Mouse (Mus musculus): ENCODE results near the gene Gm10647.

DNA sequence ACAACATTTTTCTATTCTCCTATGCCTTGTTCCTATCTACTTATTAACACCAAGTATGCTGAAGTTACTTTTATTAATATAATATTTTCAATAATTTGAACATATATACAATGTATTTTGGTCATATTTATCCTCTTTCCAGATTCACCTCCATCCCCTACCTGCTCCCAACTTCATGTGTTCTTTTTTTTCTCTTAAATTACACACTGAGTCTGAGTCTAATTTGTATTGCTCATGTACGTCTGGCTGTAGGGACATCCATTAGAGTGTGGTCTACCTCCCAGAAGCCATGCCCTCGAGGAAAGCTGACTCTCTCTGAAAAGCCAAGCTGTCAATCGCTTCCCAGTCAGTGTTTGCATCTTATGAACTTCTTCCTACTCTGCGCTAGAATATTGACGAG is at the start of gene Gm10647:
- TF ChIP-seq CTCF (IDR thresholded peaks at IDR 0.05; ENCODE audit: low read depth), result no peak
- TF ChIP-seq EP300 (optimal IDR thresholded peaks at IDR 0.05), result no peak

Data from stomach, postnatal 0 days (tissue).